Mouse (Mus musculus): Measurements from ENCODE around the gene Coro1a.

DNA sequence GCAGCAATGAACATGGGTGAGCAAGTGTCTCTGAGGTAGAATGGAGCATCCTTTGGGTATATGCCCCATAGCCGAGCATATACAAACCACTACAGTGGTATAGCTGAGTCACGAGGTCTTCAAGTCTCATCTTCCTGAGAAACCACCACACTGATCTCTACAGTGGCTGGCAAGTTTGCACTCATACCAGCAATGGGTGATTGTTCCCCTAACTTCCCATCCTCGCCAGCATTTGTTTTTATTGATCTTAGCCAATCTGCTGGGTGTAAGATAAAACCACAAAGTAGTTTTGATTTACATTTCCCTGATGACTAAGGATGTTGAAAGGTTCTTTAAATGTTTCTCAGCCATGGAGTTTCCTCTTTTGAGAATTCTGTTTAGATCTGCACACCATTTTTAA, 17.5 kb upstream of the Coro1a start:
- TF ChIP-seq CTCF (IDR thresholded peaks at IDR 0.05; ENCODE audit: control insufficient read depth, insufficient read depth, insufficient read length) (no peak), USF1 (IDR thresholded peaks at IDR 0.05; ENCODE audit: low read depth) (no peak), MYOG (IDR thresholded peaks at IDR 0.05; ENCODE audit: control insufficient read depth, extremely low read depth, insufficient read length) (no peak), MAX (IDR thresholded peaks at IDR 0.05) (no peak), CEBPB (IDR thresholded peaks at IDR 0.05; ENCODE audit: low read depth) (no peak), MYOD1 (IDR thresholded peaks at IDR 0.05; ENCODE audit: control insufficient read depth, insufficient read length, low read depth) (no peak), FOSL1 (IDR thresholded peaks at IDR 0.05; ENCODE audit: insufficient read depth, low read length, poor library complexity, severe bottlenecking) (no peak)

Measured in C2C12 (cell line).